Mouse (Mus musculus) E14TG2a.4 (cell line): ENCODE data around the gene Dstn.

Source experiments
- CTCF ChIP-seq: conservative IDR thresholded peaks from 2 replicates; pipeline ENCODE4 v1.5.1; 2014; ENCODE audit warnings: low read length
- NANOG ChIP-seq: IDR thresholded peaks from 2 replicates; pipeline ENCODE4 v1.6.1; 2014; ENCODE audit warnings: borderline replicate concordance, low read length, mixed read lengths

DNA sequence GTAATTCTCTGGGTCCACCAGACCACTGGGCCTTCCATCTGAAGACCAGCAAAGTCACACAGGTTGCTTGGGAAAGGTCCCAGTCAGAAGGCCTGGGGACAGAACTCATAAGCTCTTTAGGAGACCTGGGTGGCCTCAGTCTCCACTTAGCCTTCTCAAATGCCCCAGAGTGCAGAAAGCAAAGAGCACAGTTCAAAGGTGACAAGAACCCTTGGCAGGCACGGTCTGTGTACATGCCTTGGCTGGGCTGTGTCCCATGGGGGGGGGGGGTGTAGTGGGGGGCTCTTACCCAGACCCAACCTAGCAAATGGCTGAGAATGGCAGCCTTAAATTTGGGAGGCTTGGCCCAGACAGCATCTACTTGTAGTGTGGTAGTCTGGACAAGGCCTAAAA is 35.9 kb downstream of the Dstn start:
- TF ChIP-seq CTCF (no peak), NANOG (no peak)
